Mouse (Mus musculus) liver, embryonic 11.5 days (tissue): ENCODE measurements around the gene Slc6a16. TPM values are rescaled to one million over a fixed set of nuclear protein-coding genes. Genes with fewer than 3 reads are reported as not detected.
A peak's percentile ranks its signal among the peaks of the same experiment; 100 is the strongest.
"Not testable (repeated sequence)": the region's sequence is repeated elsewhere in the genome, so short reads cannot be mapped to it uniquely, and the experiment has no call there.

Experiments
- ATAC-seq: fragments of 200-750 bp; cut with Nextera tagmentation; replicated peaks from 2 replicates; pipeline ENCODE4 v1.8.0; 2017; ENCODE audit warnings: moderate number of reproducible peaks, mild to moderate bottlenecking, moderate TSS enrichment, moderate library complexity; ENCODE audit not compliant: low FRiP score
- DNase-seq: peaks from one replicate; pipeline ENCODE4 v3.0.0-alpha.2; 2017; ENCODE audit warnings: low spot score
- H3K27ac ChIP-seq: fragments of 300-500 bp; sonication (generic); 2 replicates; pipeline ENCODE4 v1.5.1; 2014; ENCODE audit warnings: mild to moderate bottlenecking, low read depth, low read length, control low read depth
- H3K27me3 ChIP-seq: fragments of 300-500 bp; sonication (generic); replicated peaks from 2 replicates; pipeline ENCODE4 v1.6.1; 2014; ENCODE audit warnings: low read length, mixed read lengths; ENCODE audit not compliant: control insufficient read depth, insufficient read depth
- H3K36me3 ChIP-seq: fragments of 300-500 bp; sonication (generic); 2 replicates; pipeline ENCODE4 v1.6.1; 2014; ENCODE audit warnings: mild to moderate bottlenecking, low read length, moderate library complexity, mixed read lengths; ENCODE audit not compliant: control insufficient read depth, insufficient read depth
- H3K4me1 ChIP-seq: fragments of 300-500 bp; sonication (generic); replicated peaks from 2 replicates; pipeline ENCODE4 v1.6.1; 2014; ENCODE audit warnings: low read length, mixed read lengths; ENCODE audit not compliant: control insufficient read depth, insufficient read depth
- H3K4me2 ChIP-seq: fragments of 300-500 bp; sonication (generic); 2 replicates; pipeline ENCODE4 v1.6.1; 2014; ENCODE audit warnings: mild to moderate bottlenecking, control low read depth, moderate library complexity
- H3K4me3 ChIP-seq: fragments of 300-500 bp; sonication (generic); 2 replicates; pipeline ENCODE4 v1.5.1; 2014; ENCODE audit warnings: low read depth, low read length, control low read depth
- H3K9ac ChIP-seq: fragments of 300-500 bp; sonication (generic); 2 replicates; pipeline ENCODE4 v1.6.1; 2014; ENCODE audit warnings: low read depth, low read length, control low read depth
- H3K9me3 ChIP-seq: fragments of 300-500 bp; sonication (generic); 2 replicates; pipeline ENCODE4 v1.6.1; 2016; ENCODE audit warnings: low read length, inconsistent platforms, mixed read lengths; ENCODE audit not compliant: control insufficient read depth
- WGBS: fragments of 180-500 bp; shearing (Covaris S2); extraction: QIAGEN DNeasy Blood & Tissue Kit; methylation state at CpG from one replicate; pipeline ENCODE4 v1.1.7; 2014; 5-methylcytosine and 5-hydroxymethylcytosine counted together
- polyA plus RNA-seq: library from polyadenylated mRNA; unstranded; fragments of >200 nt; fragmentation: Nextera tagmentation; extraction: Ambion mirVana; gene quantifications from 2 replicates; pipeline ENCODE4 v1.2.1, GENCODE M21; 2014

Gene Slc6a16
- polyA plus RNA-seq, 1 experiment from 2014 or later: 0.19 TPM

DNA sequence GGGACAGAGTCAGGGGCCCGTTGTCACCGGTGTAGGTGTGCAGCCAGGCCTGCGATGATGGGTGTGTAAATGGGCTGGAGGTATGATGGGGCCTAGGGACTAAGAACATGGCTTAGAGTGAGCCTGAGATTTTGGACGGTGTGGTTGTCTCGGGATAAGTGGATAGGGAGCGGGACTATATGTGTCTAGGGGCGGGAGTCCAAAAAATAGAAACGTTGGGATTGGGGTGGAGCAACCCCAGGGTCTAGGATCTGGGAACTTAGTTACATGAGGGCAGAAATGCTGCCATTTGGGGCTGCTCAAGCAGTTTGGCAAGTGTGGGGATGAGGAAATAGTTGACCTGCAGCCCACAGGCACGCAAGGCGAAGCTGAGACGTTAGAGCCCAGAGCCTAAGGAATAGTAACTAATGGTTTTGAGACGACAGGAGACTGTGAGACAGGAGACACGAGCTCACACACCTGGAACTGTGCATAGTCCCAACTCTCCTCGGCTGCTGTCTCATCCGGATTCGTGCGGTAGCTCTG lies 5.2 kb upstream of the Slc6a16 start:
- peak overlapping the region; percentile 25; the same call in 1 of the 2 replicates for H3K4me3 ChIP-seq
- H3K9ac ChIP-seq: no peak overlapping the region
- H3K4me2 ChIP-seq: peak overlapping the region; percentile 60
- H3K4me1 ChIP-seq: peaks cover 30% of the 10 kb centered on the region
- peaks cover 9% of the 10 kb centered on the region for H3K27me3 ChIP-seq
- H3K9me3 ChIP-seq: no peaks in the 10 kb centered on the region
- H3K36me3 ChIP-seq: peaks cover 14% of the 10 kb centered on the region
- ATAC-seq: no peak
- WGBS: 49% methylated on average over 17 of the region's 17 CpGs
- H3K27ac ChIP-seq: no peak overlapping the region
- no peak for DNase-seq

GRCm38 (mm10) chr7:45237747-45238699 lies 2.9 kb upstream of the Slc6a16 start:
- ATAC-seq (no peak), DNase-seq (no peak)
- H3K36me3 ChIP-seq: no peaks in the 10 kb centered on the region
- H3K4me1 ChIP-seq: peaks cover 30% of the 10 kb centered on the region
- H3K9ac ChIP-seq: peak overlapping the region; percentile 54
- H3K27ac ChIP-seq: peak overlapping the region; percentile 46; the same call in 1 of the 2 replicates
- no peaks in the 10 kb centered on the region for H3K9me3 ChIP-seq
- WGBS: 61% methylated on average over 17 of the region's 17 CpGs
- peak overlapping the region; percentile 72 for H3K4me2 ChIP-seq
- H3K4me3 ChIP-seq: peak overlapping the region; percentile 45
- H3K27me3 ChIP-seq: peaks cover 9% of the 10 kb centered on the region

- H3K9me3 ChIP-seq: no peaks in the 10 kb centered on the region
- 22% methylated on average over 20 of the region's 20 CpGs for WGBS
- H3K4me2 ChIP-seq: peak within 1 kb of the TSS; percentile 72
- H3K27me3 ChIP-seq: peaks cover 9% of the 10 kb centered on the region
- peak within 1 kb of the TSS; percentile 46; the same call in 1 of the 2 replicates for H3K27ac ChIP-seq
- peak within 1 kb of the TSS; percentile 54 for H3K9ac ChIP-seq
- H3K36me3 ChIP-seq: no peaks in the 10 kb centered on the region
- H3K4me1 ChIP-seq: peaks cover 23% of the 10 kb centered on the region
- DNase-seq: peak; percentile 68
- ATAC-seq: peak; percentile 78
- H3K4me3 ChIP-seq: peak within 1 kb of the TSS; percentile 45
These were observed 2.0 kb upstream of the Slc6a16 start, which contains the start of gene Cd37 for GRCm38 (mm10) chr7:45238723-45239496. Gene Cd37, minus strand, starts transcription at chr7:45239115.

DNA sequence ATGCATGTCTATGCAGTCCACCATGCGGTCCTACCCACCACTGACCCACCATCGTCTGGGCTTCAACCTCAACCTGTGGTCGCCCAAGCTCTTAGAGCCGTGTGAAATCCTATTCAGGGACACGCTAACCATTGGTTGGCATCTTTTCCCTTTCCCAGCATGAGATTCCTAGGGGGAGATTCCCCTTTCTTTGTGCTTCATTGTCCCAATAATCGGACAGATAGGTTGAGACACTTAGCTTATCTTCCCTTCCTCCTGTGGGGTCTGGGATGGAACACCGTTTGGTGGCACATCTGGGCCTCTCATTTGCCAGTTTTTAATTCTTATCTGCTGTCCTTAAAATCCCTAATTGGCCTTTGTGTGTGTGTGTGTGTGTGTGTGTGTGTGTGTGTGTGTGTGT lies 776 bp upstream of the Slc6a16 start:
- DNase-seq (no peak), ATAC-seq (no peak)
- 77% methylated on average over 7 of the region's 7 CpGs for WGBS
- Histone ChIP-seq H3K4me2 (no peak overlapping the region), H3K9ac (no peak overlapping the region), H3K27ac (no peak overlapping the region), H3K9me3 (no peaks in the 10 kb centered on the region), H3K4me1 (peaks cover 11% of the 10 kb centered on the region), H3K4me3 (no peak overlapping the region), H3K27me3 (peaks cover 9% of the 10 kb centered on the region), H3K36me3 (no peaks in the 10 kb centered on the region)

DNA sequence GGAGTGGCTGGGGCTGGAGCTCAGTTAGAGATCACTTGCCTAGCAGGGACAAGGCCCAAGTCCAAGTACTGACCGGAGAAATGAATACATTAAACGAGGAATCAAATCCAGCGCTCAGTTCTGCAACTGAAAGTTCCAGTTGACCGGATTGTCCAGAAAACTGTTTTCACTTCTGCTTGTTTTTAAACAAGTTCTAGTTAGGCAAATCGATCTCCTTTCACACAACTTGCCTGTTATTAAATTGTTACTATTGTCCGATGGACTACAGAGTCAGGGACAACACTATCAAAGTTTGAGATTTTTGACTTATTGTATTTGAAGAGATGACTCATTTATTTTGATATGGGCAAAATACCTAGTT lies 484 bp downstream of the Slc6a16 start:
- no peak overlapping the region for H3K4me3 ChIP-seq
- DNase-seq (no peak), ATAC-seq (no peak)
- H3K4me1 ChIP-seq: peaks cover 10% of the 10 kb centered on the region
- H3K27ac ChIP-seq: no peak overlapping the region
- peaks cover 6% of the 10 kb centered on the region for H3K27me3 ChIP-seq
- no peak overlapping the region for H3K9ac ChIP-seq
- H3K9me3 ChIP-seq: no peaks in the 10 kb centered on the region
- H3K36me3 ChIP-seq: no peaks in the 10 kb centered on the region
- WGBS: 82% methylated on average over 6 of the region's 6 CpGs
- no peak overlapping the region for H3K4me2 ChIP-seq

GRCm38 (mm10) chr7:45247666-45248065 lies 6.8 kb downstream of the Slc6a16 start:
- H3K4me1 ChIP-seq: no peaks in the 10 kb centered on the region
- H3K4me2 ChIP-seq: no peak overlapping the region
- ATAC-seq (no peak), DNase-seq (no peak)
- no peaks in the 10 kb centered on the region for H3K36me3 ChIP-seq
- H3K27me3 ChIP-seq: no peaks in the 10 kb centered on the region
- no peak overlapping the region for H3K27ac ChIP-seq
- H3K4me3 ChIP-seq: no peak overlapping the region
- H3K9ac ChIP-seq: no peak overlapping the region
- 39% methylated on average over 3 of the region's 3 CpGs for WGBS
- no peaks in the 10 kb centered on the region for H3K9me3 ChIP-seq

DNA sequence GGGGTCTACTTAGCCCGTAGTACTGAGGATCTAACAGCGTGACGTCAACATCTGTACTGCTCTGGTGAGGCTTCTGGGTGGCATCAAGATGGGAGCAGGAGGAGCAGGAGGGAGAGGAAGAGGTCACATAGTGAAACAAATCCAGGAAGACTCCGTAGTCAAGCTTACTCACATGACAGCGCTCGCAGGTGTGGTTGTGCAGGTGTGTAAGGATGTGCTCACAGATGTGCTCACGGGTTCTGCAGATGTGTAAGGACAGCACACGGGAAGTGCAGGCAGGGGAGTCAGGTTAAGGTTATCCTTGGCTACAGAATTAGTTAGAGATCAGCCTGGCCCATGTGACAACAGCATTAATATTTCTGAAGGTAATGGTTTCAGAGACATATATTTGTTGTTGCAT lies 12.9 kb downstream of the Slc6a16 start:
- Histone ChIP-seq H3K4me1 (no peaks in the 10 kb centered on the region), H3K9ac (no peak overlapping the region), H3K36me3 (no peaks in the 10 kb centered on the region), H3K4me2 (no peak overlapping the region), H3K4me3 (no peak overlapping the region), H3K27ac (no peak overlapping the region), H3K9me3 (no peaks in the 10 kb centered on the region), H3K27me3 (peaks cover 5% of the 10 kb centered on the region; the same call in 1 of the 2 replicates)
- DNase-seq: no peak
- WGBS: 87% methylated on average over 8 of the region's 8 CpGs
- ATAC-seq: no peak

- not testable (repeated sequence) for H3K4me1 ChIP-seq, ATAC-seq, H3K27ac ChIP-seq, H3K9me3 ChIP-seq, DNase-seq, H3K4me3 ChIP-seq, H3K27me3 ChIP-seq, H3K4me2 ChIP-seq, H3K9ac ChIP-seq, H3K36me3 ChIP-seq
- WGBS: 60% methylated on average over 5 of the region's 7 CpGs
These were observed 14.9 kb downstream of the Slc6a16 start for GRCm38 (mm10) chr7:45255822-45256221.
